In genomic region chr2:34639725-34640124, GRCm38 (mm10) we compare ENCODE assay signal across 7 mouse cellular contexts.
DNase-seq lines count a peak whose midpoint lies in the region; ATAC-seq lines count a peak whose summit lies in the region.

No protein-coding gene starts in this region.

- H3K27ac ChIP-seq in lung, embryonic 16.5 days (ENCODE audit: low read length) = no peak overlapping the region
- H3K27ac ChIP-seq in embryonic facial prominence, embryonic 14.5 days (replicated peaks; ENCODE audit: low read depth, low read length) = no peak overlapping the region
- no peak overlapping the region for H3K27ac ChIP-seq in intestine, embryonic 14.5 days (ENCODE audit: low read depth)
- H3K27ac ChIP-seq in midbrain, embryonic 15.5 days = no peak overlapping the region

- no peak overlapping the region for H3K4me3 ChIP-seq in lung, embryonic 16.5 days (ENCODE audit: low read length)
- H3K4me3 ChIP-seq in embryonic facial prominence, embryonic 14.5 days (ENCODE audit: low read depth, low read length) = no peak overlapping the region
- H3K4me3 ChIP-seq in intestine, embryonic 14.5 days (ENCODE audit: low read depth, low read length) = no peak overlapping the region
- no peak overlapping the region for H3K4me3 ChIP-seq in midbrain, embryonic 15.5 days

- no peak overlapping the region for H3K9ac ChIP-seq in lung, embryonic 16.5 days (ENCODE audit: low read length)
- H3K9ac ChIP-seq in embryonic facial prominence, embryonic 14.5 days (ENCODE audit: low read depth, low read length) = no peak overlapping the region
- no peak overlapping the region for H3K9ac ChIP-seq in intestine, embryonic 14.5 days (ENCODE audit: low read length)
- no peak overlapping the region for H3K9ac ChIP-seq in midbrain, embryonic 15.5 days

- 51% methylated on average over 5 of the region's 5 CpGs for WGBS in lung, embryonic 16.5 days
- 54% methylated on average over 5 of the region's 5 CpGs for WGBS in embryonic facial prominence, embryonic 14.5 days
- WGBS in intestine, embryonic 14.5 days = 57% methylated on average over 5 of the region's 5 CpGs
- WGBS in midbrain, embryonic 15.5 days = 64% methylated on average over 5 of the region's 5 CpGs

- ATAC-seq in lung, embryonic 16.5 days (ENCODE audit: low read depth) = peak; percentile 17; the same call in 1 of the 2 replicates
- ATAC-seq in embryonic facial prominence, embryonic 14.5 days (ENCODE audit: low read depth) = no peak
- peak; percentile 52; the same call in 1 of the 2 replicates for ATAC-seq in intestine, embryonic 14.5 days (replicated peaks; ENCODE audit: low FRiP score, low TSS enrichment, low read depth)
- ATAC-seq in midbrain, embryonic 15.5 days (replicated peaks) = peak; percentile 59

- no peaks in the 10 kb centered on the region for H3K36me3 ChIP-seq in lung, embryonic 16.5 days (ENCODE audit: control insufficient read depth, insufficient read depth, low read length)
- H3K36me3 ChIP-seq in embryonic facial prominence, embryonic 14.5 days (ENCODE audit: control insufficient read depth, insufficient read depth, low read length) = no peaks in the 10 kb centered on the region
- no peaks in the 10 kb centered on the region for H3K36me3 ChIP-seq in intestine, embryonic 14.5 days (ENCODE audit: control insufficient read depth, insufficient read depth, low read length)
- no peaks in the 10 kb centered on the region for H3K36me3 ChIP-seq in midbrain, embryonic 15.5 days (replicated peaks)

- H3K4me2 ChIP-seq in lung, embryonic 16.5 days (ENCODE audit: low read depth, low read length) = no peak overlapping the region
- peak overlapping the region; percentile 97; the same call in 1 of the 2 replicates for H3K4me2 ChIP-seq in embryonic facial prominence, embryonic 14.5 days (ENCODE audit: low read depth, low read length)
- no peak overlapping the region for H3K4me2 ChIP-seq in intestine, embryonic 14.5 days (ENCODE audit: low read length)
- no peak overlapping the region for H3K4me2 ChIP-seq in midbrain, embryonic 15.5 days

- DNase-seq in lung, postnatal 14 days = no peak
- DNase-seq in embryonic facial prominence, embryonic 14.5 days (ENCODE audit: low spot score) = no peak
- DNase-seq in intestine, embryonic 14.5 days (ENCODE audit: low spot score) = no peak
- no peak for DNase-seq in ovary, postnatal 36 days (ENCODE audit: low spot score)
- DNase-seq in layer of hippocampus, adult 9-11 months = no peak

- peaks cover 3% of the 10 kb centered on the region; the same call in 1 of the 2 replicates for H3K4me1 ChIP-seq in lung, embryonic 16.5 days (replicated peaks; ENCODE audit: control insufficient read depth, insufficient read depth, low read length)
- 0 out of 2 replicates have a peak, but pooled peaks cover 2% of the 10 kb centered on the region for H3K4me1 ChIP-seq in embryonic facial prominence, embryonic 14.5 days (ENCODE audit: control insufficient read depth, insufficient read depth, low read length)
- no peaks in the 10 kb centered on the region for H3K4me1 ChIP-seq in intestine, embryonic 14.5 days (replicated peaks; ENCODE audit: control insufficient read depth, insufficient read depth, low read length)
- H3K4me1 ChIP-seq in midbrain, embryonic 15.5 days = peaks cover 8% of the 10 kb centered on the region; the same call in 1 of the 2 replicates

- no peaks in the 10 kb centered on the region for H3K27me3 ChIP-seq in lung, embryonic 16.5 days (ENCODE audit: control insufficient read depth, insufficient read depth, low read depth, low read length)
- no peaks in the 10 kb centered on the region for H3K27me3 ChIP-seq in embryonic facial prominence, embryonic 14.5 days (replicated peaks; ENCODE audit: control insufficient read depth, insufficient read depth, low read length)
- no peaks in the 10 kb centered on the region for H3K27me3 ChIP-seq in intestine, embryonic 14.5 days (replicated peaks; ENCODE audit: control insufficient read depth, insufficient read depth, low read length)
- H3K27me3 ChIP-seq in midbrain, embryonic 15.5 days (replicated peaks) = no peaks in the 10 kb centered on the region

- H3K9me3 ChIP-seq in lung, embryonic 16.5 days (ENCODE audit: control insufficient read depth, low read length) = no peaks in the 10 kb centered on the region
- 0 out of 2 replicates have a peak, but pooled peaks cover 2% of the 10 kb centered on the region for H3K9me3 ChIP-seq in embryonic facial prominence, embryonic 14.5 days (ENCODE audit: control insufficient read depth, low read length)
- no peaks in the 10 kb centered on the region for H3K9me3 ChIP-seq in intestine, embryonic 14.5 days (ENCODE audit: control insufficient read depth, low read length)
- no peaks in the 10 kb centered on the region for H3K9me3 ChIP-seq in midbrain, embryonic 15.5 days
